Mouse (Mus musculus): Measurements from ENCODE around the gene Tob2. TPM values are rescaled to one million over a fixed set of nuclear protein-coding genes. Genes with fewer than 3 reads are reported as not detected.

The Tob2 gene
- polyA plus RNA-seq, 1 experiment from 2014 or later, result 15.7 TPM

DNA sequence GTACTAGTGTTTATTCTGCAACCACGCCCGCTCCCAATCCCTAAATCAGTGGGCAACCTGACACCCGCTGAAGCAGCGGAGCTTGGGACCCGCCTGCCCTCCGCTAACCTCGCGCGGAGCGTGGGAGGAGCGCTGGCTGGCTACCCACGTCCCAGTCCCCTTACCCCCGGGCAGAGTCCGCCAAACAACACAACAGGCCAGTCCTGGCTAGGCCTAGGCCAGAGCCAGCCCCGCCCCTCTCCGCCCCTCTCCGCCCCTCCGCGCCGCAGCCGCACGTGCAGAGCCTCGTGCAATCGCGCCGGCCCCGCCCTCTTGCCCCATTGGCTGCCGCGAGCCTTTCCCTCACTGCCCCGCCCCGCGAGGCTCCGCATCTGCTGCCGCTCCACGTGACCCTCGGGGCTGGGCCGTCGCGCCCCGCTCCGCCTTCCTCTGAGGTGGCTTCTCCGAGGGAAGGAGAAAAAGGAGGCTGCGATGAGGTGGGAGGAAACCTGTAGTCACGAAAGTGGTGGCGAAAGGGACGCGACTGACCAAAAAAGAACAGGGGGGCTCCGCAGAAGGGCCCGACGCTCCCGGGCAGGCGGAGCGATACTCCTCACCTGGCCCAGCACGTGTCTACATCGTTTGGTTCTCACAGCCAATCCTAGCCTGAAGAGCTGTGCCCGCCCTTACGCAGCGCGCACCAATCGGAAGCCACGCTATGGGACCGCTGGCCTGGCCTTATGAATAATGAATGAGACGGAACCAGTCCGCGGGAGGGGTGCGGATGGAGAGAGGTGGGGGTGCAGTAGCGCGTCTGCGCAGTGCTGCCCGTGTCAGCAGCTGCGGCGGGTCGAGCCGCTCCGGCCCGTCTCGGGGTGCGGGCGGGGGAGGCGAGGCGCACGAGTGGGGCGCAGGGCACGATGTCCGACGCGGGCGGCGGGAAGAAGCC, 47.7 kb downstream of the Tob2 start:
- Histone ChIP-seq H3K27ac (ENCODE audit: low read depth, low read length) (peak overlapping the region; percentile 91), H3K9me3 (ENCODE audit: control insufficient read depth, low read length) (no peaks in the 10 kb centered on the region), H3K4me3 (ENCODE audit: low read length) (peak overlapping the region; percentile 80), H3K9ac (ENCODE audit: low read depth, low read length) (peak overlapping the region; percentile 80), H3K4me1 (ENCODE audit: control insufficient read depth, insufficient read depth, low read depth, low read length) (peaks cover 25% of the 10 kb centered on the region), H3K27me3 (replicated peaks; ENCODE audit: control insufficient read depth, insufficient read depth, low read length) (no peaks in the 10 kb centered on the region), H3K4me2 (ENCODE audit: low read length) (peak overlapping the region; percentile 78), H3K36me3 (ENCODE audit: control insufficient read depth, insufficient read depth, low read length) (peaks cover 4% of the 10 kb centered on the region; the same call in 1 of the 2 replicates)
- ATAC-seq, result peak; percentile 99
- under 1% methylated on average over 89 of the region's 89 CpGs for WGBS

DNA sequence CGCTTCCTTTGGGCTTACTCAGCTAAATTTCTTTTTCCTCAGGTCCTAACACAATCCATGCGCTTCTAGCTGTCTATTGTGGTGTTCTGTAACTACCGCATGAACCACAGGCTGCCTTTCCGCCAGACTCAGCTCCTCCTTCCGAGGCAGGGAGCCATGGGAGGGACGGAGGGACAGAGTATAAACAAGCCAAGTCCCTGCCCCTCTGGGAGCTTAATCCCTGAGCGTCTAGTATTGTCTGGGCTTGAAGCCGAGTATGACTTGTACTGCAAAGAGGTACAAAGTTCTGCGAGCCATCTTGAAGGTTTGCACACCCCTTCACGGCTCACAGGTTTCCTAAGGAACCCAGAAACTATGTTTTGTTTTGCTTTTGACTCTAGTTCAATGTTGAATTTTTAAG, 48.4 kb downstream of the Tob2 start:
- ATAC-seq, result peak; percentile 15
- Histone ChIP-seq H3K27me3 (replicated peaks; ENCODE audit: control insufficient read depth, insufficient read depth, low read length) (no peaks in the 10 kb centered on the region), H3K36me3 (ENCODE audit: control insufficient read depth, insufficient read depth, low read length) (peaks cover 1% of the 10 kb centered on the region; the same call in 1 of the 2 replicates)

GRCm38 (mm10) chr15:81809550-81809949, 49.0 kb downstream of the Tob2 start:
- Histone ChIP-seq H3K27ac (ENCODE audit: low read depth, low read length) (peak overlapping the region; percentile 91; the same call in 1 of the 2 replicates), H3K36me3 (ENCODE audit: control insufficient read depth, insufficient read depth, low read length) (no peaks in the 10 kb centered on the region), H3K9me3 (ENCODE audit: control insufficient read depth, low read length) (no peaks in the 10 kb centered on the region), H3K4me2 (ENCODE audit: low read length) (peak overlapping the region; percentile 78), H3K9ac (ENCODE audit: low read depth, low read length) (peak overlapping the region; percentile 67), H3K27me3 (replicated peaks; ENCODE audit: control insufficient read depth, insufficient read depth, low read length) (no peaks in the 10 kb centered on the region), H3K4me1 (ENCODE audit: control insufficient read depth, insufficient read depth, low read depth, low read length) (peaks cover 28% of the 10 kb centered on the region), H3K4me3 (ENCODE audit: low read length) (no peak overlapping the region)
- ATAC-seq, result no peak
- WGBS, result 50% methylated on average over 1 of the region's 1 CpGs

More for the DNA sequence above, 48.4 kb downstream of the Tob2 start:
- H3K4me2 ChIP-seq (ENCODE audit: low read length), result peak overlapping the region; percentile 78
- H3K4me1 ChIP-seq (ENCODE audit: control insufficient read depth, insufficient read depth, low read depth, low read length), result peaks cover 25% of the 10 kb centered on the region
- peak overlapping the region; percentile 67 for H3K9ac ChIP-seq (ENCODE audit: low read depth, low read length)
- H3K27ac ChIP-seq (ENCODE audit: low read depth, low read length), result peak overlapping the region; percentile 91
- peak overlapping the region; percentile 80 for H3K4me3 ChIP-seq (ENCODE audit: low read length)
- WGBS, result 0% methylated on average over 10 of the region's 10 CpGs
- H3K9me3 ChIP-seq (ENCODE audit: control insufficient read depth, low read length), result no peaks in the 10 kb centered on the region

DNA sequence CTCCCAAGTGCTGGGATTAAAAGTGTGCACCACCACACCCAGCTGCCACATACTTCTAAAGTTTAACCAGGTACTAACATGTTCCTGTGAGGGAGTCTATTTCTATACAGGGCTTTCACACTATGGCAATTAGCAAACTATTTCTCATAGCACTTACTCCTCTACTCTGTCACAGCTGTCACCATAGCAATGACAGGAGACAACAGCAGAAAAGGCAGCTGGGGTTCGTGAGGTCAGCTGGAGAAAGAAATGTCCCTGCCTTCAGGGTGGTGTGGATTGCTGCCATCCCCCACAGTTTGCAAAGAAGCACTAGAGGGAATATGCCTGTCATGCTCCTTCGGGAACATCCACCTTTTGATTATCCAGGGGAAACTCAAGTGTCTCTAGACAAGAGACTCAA, 49.8 kb downstream of the Tob2 start:
- no peak overlapping the region for H3K4me3 ChIP-seq (ENCODE audit: low read length)
- no peaks in the 10 kb centered on the region for H3K27me3 ChIP-seq (replicated peaks; ENCODE audit: control insufficient read depth, insufficient read depth, low read length)
- no peak overlapping the region for H3K9ac ChIP-seq (ENCODE audit: low read depth, low read length)
- H3K4me1 ChIP-seq (ENCODE audit: control insufficient read depth, insufficient read depth, low read depth, low read length), result peaks cover 32% of the 10 kb centered on the region
- no peak overlapping the region for H3K4me2 ChIP-seq (ENCODE audit: low read length)
- ATAC-seq, result no peak
- no peaks in the 10 kb centered on the region for H3K36me3 ChIP-seq (ENCODE audit: control insufficient read depth, insufficient read depth, low read length)
- no peaks in the 10 kb centered on the region for H3K9me3 ChIP-seq (ENCODE audit: control insufficient read depth, low read length)
- H3K27ac ChIP-seq (ENCODE audit: low read depth, low read length), result no peak overlapping the region
- WGBS, result 58% methylated on average over 2 of the region's 2 CpGs

DNA sequence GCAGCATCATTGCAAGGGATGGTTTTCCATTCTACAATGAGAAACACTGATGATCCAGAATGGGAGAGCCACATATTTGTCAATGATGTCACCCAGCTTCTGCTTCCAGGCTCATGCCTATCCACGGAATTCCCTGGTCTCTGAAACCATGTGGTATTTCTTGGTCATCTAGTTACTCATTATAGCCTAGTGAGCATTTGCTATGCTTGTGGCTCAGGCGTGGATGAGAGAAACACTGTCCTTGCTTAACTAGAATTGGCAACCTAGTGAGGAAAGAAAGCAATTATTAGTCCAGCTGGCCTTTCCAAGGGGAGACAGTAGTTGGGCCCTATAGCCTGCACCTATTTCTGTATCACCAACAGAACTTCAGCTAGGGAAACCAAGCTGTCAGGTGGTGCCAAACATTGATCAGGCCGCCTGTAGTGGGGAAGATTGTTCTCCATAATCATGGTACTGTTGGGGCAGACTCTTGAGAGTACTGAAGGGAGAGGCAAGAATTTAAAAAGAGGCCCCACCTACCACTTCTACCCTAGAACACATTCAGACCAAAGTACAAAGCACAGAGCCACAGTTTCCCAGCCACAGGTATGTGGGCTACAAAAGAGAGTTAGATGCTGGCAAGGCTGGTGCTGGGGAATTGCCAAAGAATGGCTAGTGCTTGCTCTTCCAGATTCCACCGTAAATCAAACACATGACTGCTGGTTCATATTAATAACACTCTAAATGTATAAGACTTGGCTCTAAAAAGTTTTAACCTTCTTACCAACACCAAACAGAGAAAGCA, 51.8 kb downstream of the Tob2 start:
- H3K9me3 ChIP-seq (ENCODE audit: control insufficient read depth, low read length), result no peaks in the 10 kb centered on the region
- H3K4me2 ChIP-seq (ENCODE audit: low read length), result no peak overlapping the region
- H3K4me3 ChIP-seq (ENCODE audit: low read length), result no peak overlapping the region
- no peak overlapping the region for H3K9ac ChIP-seq (ENCODE audit: low read depth, low read length)
- no peaks in the 10 kb centered on the region for H3K36me3 ChIP-seq (ENCODE audit: control insufficient read depth, insufficient read depth, low read length)
- H3K4me1 ChIP-seq (ENCODE audit: control insufficient read depth, insufficient read depth, low read depth, low read length), result peaks cover 31% of the 10 kb centered on the region
- ATAC-seq, result no peak
- no peaks in the 10 kb centered on the region for H3K27me3 ChIP-seq (replicated peaks; ENCODE audit: control insufficient read depth, insufficient read depth, low read length)
- WGBS, result 83% methylated on average over 4 of the region's 4 CpGs
- no peak overlapping the region for H3K27ac ChIP-seq (ENCODE audit: low read depth, low read length)

DNA sequence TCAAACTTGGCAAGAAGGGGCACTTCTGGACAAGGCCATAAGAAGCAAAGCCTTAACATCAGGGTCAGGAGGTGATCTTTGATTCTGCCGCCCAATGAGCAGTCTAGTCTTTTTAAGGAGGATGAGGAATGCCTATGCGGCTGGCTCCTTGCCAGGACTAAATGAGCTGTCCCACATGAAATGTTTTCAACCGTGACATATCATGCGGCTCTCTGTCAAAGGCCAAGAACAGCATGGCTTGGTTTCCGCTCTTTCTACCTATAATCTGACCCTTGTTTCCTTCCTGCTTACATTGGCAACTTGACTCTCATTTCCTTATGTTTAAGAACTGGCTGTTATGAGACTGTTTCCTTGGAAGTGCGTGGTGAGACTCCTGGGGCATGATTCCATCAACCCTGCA, 53.0 kb downstream of the Tob2 start:
- Histone ChIP-seq H3K4me1 (ENCODE audit: control insufficient read depth, insufficient read depth, low read depth, low read length) (peaks cover 31% of the 10 kb centered on the region), H3K36me3 (ENCODE audit: control insufficient read depth, insufficient read depth, low read length) (no peaks in the 10 kb centered on the region), H3K27ac (ENCODE audit: low read depth, low read length) (no peak overlapping the region), H3K4me3 (ENCODE audit: low read length) (no peak overlapping the region), H3K27me3 (replicated peaks; ENCODE audit: control insufficient read depth, insufficient read depth, low read length) (no peaks in the 10 kb centered on the region), H3K9ac (ENCODE audit: low read depth, low read length) (no peak overlapping the region), H3K9me3 (ENCODE audit: control insufficient read depth, low read length) (no peaks in the 10 kb centered on the region), H3K4me2 (ENCODE audit: low read length) (no peak overlapping the region)
- 41% methylated on average over 6 of the region's 6 CpGs for WGBS
- no peak for ATAC-seq

DNA sequence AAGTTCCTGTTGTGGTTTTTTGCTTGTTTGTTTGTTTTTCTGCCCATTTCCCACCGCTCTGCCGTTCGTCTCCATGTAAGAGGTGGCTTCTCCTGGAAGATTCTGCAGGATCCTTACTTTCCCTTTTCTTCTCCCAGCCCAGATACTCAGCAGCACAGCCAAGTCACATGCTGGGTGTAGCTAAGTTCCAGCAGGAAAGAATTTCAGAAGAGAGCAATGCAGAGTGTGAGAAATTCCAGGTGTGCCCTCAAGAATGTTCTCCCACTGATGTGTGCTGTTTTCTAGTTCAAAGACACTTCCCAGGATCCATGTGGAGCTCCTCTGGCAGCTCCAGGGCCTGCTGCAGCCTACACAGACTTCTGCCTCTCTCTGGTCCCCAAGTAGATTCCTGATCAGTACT, 53.7 kb downstream of the Tob2 start:
- no peak overlapping the region; the same call in 1 of the 2 replicates for H3K27ac ChIP-seq (ENCODE audit: low read depth, low read length)
- no peak overlapping the region for H3K9ac ChIP-seq (ENCODE audit: low read depth, low read length)
- H3K36me3 ChIP-seq (ENCODE audit: control insufficient read depth, insufficient read depth, low read length), result no peaks in the 10 kb centered on the region
- H3K9me3 ChIP-seq (ENCODE audit: control insufficient read depth, low read length), result no peaks in the 10 kb centered on the region
- peaks cover 26% of the 10 kb centered on the region for H3K4me1 ChIP-seq (ENCODE audit: control insufficient read depth, insufficient read depth, low read depth, low read length)
- no peak overlapping the region for H3K4me2 ChIP-seq (ENCODE audit: low read length)
- no peak for ATAC-seq
- H3K4me3 ChIP-seq (ENCODE audit: low read length), result no peak overlapping the region
- no peaks in the 10 kb centered on the region for H3K27me3 ChIP-seq (replicated peaks; ENCODE audit: control insufficient read depth, insufficient read depth, low read length)
- WGBS, result 80% methylated on average over 3 of the region's 3 CpGs

- H3K27me3 ChIP-seq (replicated peaks; ENCODE audit: control insufficient read depth, insufficient read depth, low read length), result no peaks in the 10 kb centered on the region
- ATAC-seq, result no peak
- H3K36me3 ChIP-seq (ENCODE audit: control insufficient read depth, insufficient read depth, low read length), result no peaks in the 10 kb centered on the region
- no peaks in the 10 kb centered on the region for H3K9me3 ChIP-seq (ENCODE audit: control insufficient read depth, low read length)
- WGBS, result 71% methylated on average over 1 of the region's 1 CpGs
- H3K4me2 ChIP-seq (ENCODE audit: low read length), result 0 out of 2 replicates have a peak overlapping the region, but pooled peaks have one; percentile 10
- no peak overlapping the region for H3K27ac ChIP-seq (ENCODE audit: low read depth, low read length)
- peaks cover 22% of the 10 kb centered on the region for H3K4me1 ChIP-seq (ENCODE audit: control insufficient read depth, insufficient read depth, low read depth, low read length)
- no peak overlapping the region for H3K4me3 ChIP-seq (ENCODE audit: low read length)
- H3K9ac ChIP-seq (ENCODE audit: low read depth, low read length), result no peak overlapping the region
Observed at GRCm38 (mm10) chr15:81804172-81804571, 54.4 kb downstream of the Tob2 start.

DNA sequence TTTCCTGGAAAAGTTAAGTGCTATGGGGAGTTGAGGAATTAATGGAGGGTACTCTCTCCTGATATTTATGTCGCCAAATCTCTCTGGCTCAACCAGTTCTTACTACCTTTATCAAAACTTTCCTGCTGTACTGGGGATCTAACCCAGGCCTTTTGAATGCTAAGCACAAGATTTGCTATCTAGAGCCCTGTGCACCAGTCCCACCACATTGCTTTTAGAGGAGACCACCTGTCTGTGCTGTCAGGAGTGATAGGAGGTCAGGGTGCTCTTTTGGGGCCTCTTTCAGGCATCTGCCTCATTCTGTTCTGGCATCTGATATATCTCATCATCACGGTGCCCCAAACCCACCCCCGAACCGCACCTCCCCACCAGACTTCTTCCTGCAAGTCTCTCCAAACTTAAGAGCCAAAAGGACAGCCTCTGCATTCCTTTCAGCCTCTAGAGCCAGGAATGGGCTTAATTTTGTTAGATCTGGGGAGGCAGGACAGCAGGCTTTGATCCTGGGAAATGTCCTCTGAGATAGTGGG, 55.1 kb downstream of the Tob2 start:
- Histone ChIP-seq H3K27ac (ENCODE audit: low read depth, low read length) (no peak overlapping the region), H3K4me3 (ENCODE audit: low read length) (peak overlapping the region; percentile 39)

More for the DNA sequence above, 55.1 kb downstream of the Tob2 start:
- H3K4me1 ChIP-seq (ENCODE audit: control insufficient read depth, insufficient read depth, low read depth, low read length), result peaks cover 22% of the 10 kb centered on the region
- no peaks in the 10 kb centered on the region for H3K9me3 ChIP-seq (ENCODE audit: control insufficient read depth, low read length)
- H3K9ac ChIP-seq (ENCODE audit: low read depth, low read length), result no peak overlapping the region
- WGBS, result 66% methylated on average over 4 of the region's 4 CpGs
- H3K4me2 ChIP-seq (ENCODE audit: low read length), result peak overlapping the region; percentile 67; the same call in 1 of the 2 replicates
- ATAC-seq, result no peak
- no peaks in the 10 kb centered on the region for H3K36me3 ChIP-seq (ENCODE audit: control insufficient read depth, insufficient read depth, low read length)
- H3K27me3 ChIP-seq (replicated peaks; ENCODE audit: control insufficient read depth, insufficient read depth, low read length), result no peaks in the 10 kb centered on the region
